8 mouse cellular contexts compared by ENCODE assay signal in genomic region chr16:89773657-89774552, GRCm38 (mm10).
A peak's percentile ranks its signal among the peaks of the same experiment; 100 is the strongest.
DNase-seq lines count a peak whose midpoint lies in the region; ATAC-seq and TF ChIP-seq lines count a peak whose summit lies in the region.

No protein-coding gene starts in this region.

- H3K27me3 ChIP-seq in embryonic facial prominence, embryonic 15.5 days: no peaks in the 10 kb centered on the region
- no peaks in the 10 kb centered on the region for H3K27me3 ChIP-seq in heart, embryonic 12.5 days (replicated peaks)
- no peaks in the 10 kb centered on the region for H3K27me3 ChIP-seq in kidney, postnatal 0 days (ENCODE audit: insufficient read depth, low read length)
- H3K27me3 ChIP-seq in liver, embryonic 11.5 days (replicated peaks; ENCODE audit: control insufficient read depth, insufficient read depth, low read length): peaks cover 3% of the 10 kb centered on the region; the same call in 1 of the 2 replicates
- no peaks in the 10 kb centered on the region for H3K27me3 ChIP-seq in stomach, embryonic 14.5 days (ENCODE audit: control insufficient read depth, insufficient read depth, low read length)

- H3K9me3 ChIP-seq in embryonic facial prominence, embryonic 15.5 days (replicated peaks): peaks cover 3% of the 10 kb centered on the region; the same call in 1 of the 2 replicates
- H3K9me3 ChIP-seq in heart, embryonic 12.5 days (replicated peaks): peaks cover 15% of the 10 kb centered on the region
- no peaks in the 10 kb centered on the region for H3K9me3 ChIP-seq in kidney, postnatal 0 days (replicated peaks; ENCODE audit: low read length)
- peaks cover 6% of the 10 kb centered on the region; the same call in 1 of the 2 replicates for H3K9me3 ChIP-seq in liver, embryonic 11.5 days (ENCODE audit: control insufficient read depth, low read length)
- H3K9me3 ChIP-seq in stomach, embryonic 14.5 days (ENCODE audit: control insufficient read depth, low read depth, low read length): peaks cover 12% of the 10 kb centered on the region

- DNase-seq in 416B (ENCODE audit: low read depth): peak; percentile 88
- peak; percentile 95 for DNase-seq in kidney, postnatal 0 days (ENCODE audit: low spot score)
- DNase-seq in liver, embryonic 11.5 days (ENCODE audit: low spot score): peak; percentile 84
- peak; percentile 86 for DNase-seq in naive thymus-derived CD4-positive, alpha-beta T cell, adult 2 months (ENCODE audit: low read depth)

- H3K27ac ChIP-seq in bone marrow, adult 2 months (ENCODE audit: control insufficient read depth, insufficient read depth, low read depth, low read length, poor library complexity): no peak overlapping the region
- 0 out of 2 replicates have a peak overlapping the region, but pooled peaks have one; percentile 44 for H3K27ac ChIP-seq in embryonic facial prominence, embryonic 15.5 days (replicated peaks)
- no peak overlapping the region for H3K27ac ChIP-seq in heart, embryonic 12.5 days (ENCODE audit: poor library complexity, severe bottlenecking)
- H3K27ac ChIP-seq in kidney, postnatal 0 days: no peak overlapping the region
- H3K27ac ChIP-seq in liver, embryonic 11.5 days (ENCODE audit: low read depth, low read length): no peak overlapping the region
- H3K27ac ChIP-seq in stomach, embryonic 14.5 days (ENCODE audit: low read length): no peak overlapping the region

- no peaks in the 10 kb centered on the region for H3K36me3 ChIP-seq in embryonic facial prominence, embryonic 15.5 days
- H3K36me3 ChIP-seq in heart, embryonic 12.5 days: no peaks in the 10 kb centered on the region
- H3K36me3 ChIP-seq in kidney, postnatal 0 days (ENCODE audit: insufficient read depth, low read length): no peaks in the 10 kb centered on the region
- H3K36me3 ChIP-seq in liver, embryonic 11.5 days (ENCODE audit: control insufficient read depth, insufficient read depth, low read length): no peaks in the 10 kb centered on the region
- H3K36me3 ChIP-seq in stomach, embryonic 14.5 days (ENCODE audit: control insufficient read depth, insufficient read depth, low read length): no peaks in the 10 kb centered on the region

- peak overlapping the region; percentile 53 for H3K4me3 ChIP-seq in bone marrow, adult 2 months (replicated peaks; ENCODE audit: control insufficient read depth, low read depth, low read length)
- H3K4me3 ChIP-seq in embryonic facial prominence, embryonic 15.5 days (replicated peaks): peak overlapping the region; percentile 44
- peak overlapping the region; percentile 47 for H3K4me3 ChIP-seq in heart, embryonic 12.5 days
- peak overlapping the region; percentile 32 for H3K4me3 ChIP-seq in kidney, postnatal 0 days (replicated peaks; ENCODE audit: low read depth, low read length)
- peak overlapping the region; percentile 46 for H3K4me3 ChIP-seq in liver, embryonic 11.5 days (ENCODE audit: low read depth, low read length)
- peak overlapping the region; percentile 30 for H3K4me3 ChIP-seq in stomach, embryonic 14.5 days (ENCODE audit: low read depth, low read length)

- TF ChIP-seq POLR2A in bone marrow, adult 2 months (IDR thresholded peaks at IDR 0.05; ENCODE audit: borderline replicate concordance, control insufficient read depth, low read depth, low read length): no peak

- WGBS in bone marrow, adult 2 months: 11% methylated on average over 30 of the region's 30 CpGs
- 9% methylated on average over 30 of the region's 30 CpGs for WGBS in embryonic facial prominence, embryonic 15.5 days
- 10% methylated on average over 30 of the region's 30 CpGs for WGBS in heart, embryonic 12.5 days
- WGBS in kidney, postnatal 0 days: 11% methylated on average over 30 of the region's 30 CpGs
- 10% methylated on average over 30 of the region's 30 CpGs for WGBS in liver, embryonic 11.5 days
- 9% methylated on average over 30 of the region's 30 CpGs for WGBS in stomach, embryonic 14.5 days

- H3K4me2 ChIP-seq in embryonic facial prominence, embryonic 15.5 days (replicated peaks): peak overlapping the region; percentile 92
- H3K4me2 ChIP-seq in heart, embryonic 12.5 days: peak overlapping the region; percentile 90
- peak overlapping the region; percentile 70 for H3K4me2 ChIP-seq in kidney, postnatal 0 days (ENCODE audit: low read length)
- H3K4me2 ChIP-seq in liver, embryonic 11.5 days: peak overlapping the region; percentile 90
- H3K4me2 ChIP-seq in stomach, embryonic 14.5 days (replicated peaks; ENCODE audit: low read depth, low read length): peak overlapping the region; percentile 61

- TF ChIP-seq CTCF in bone marrow, adult 2 months (IDR thresholded peaks at IDR 0.05; ENCODE audit: control insufficient read depth, insufficient read depth, low read length): peak; percentile 79
- TF ChIP-seq CTCF in kidney, postnatal 0 days (IDR thresholded peaks at IDR 0.05; ENCODE audit: low read depth): peak; percentile 91

- H3K9ac ChIP-seq in embryonic facial prominence, embryonic 15.5 days: 0 out of 2 replicates have a peak overlapping the region, but pooled peaks have one; percentile 9
- H3K9ac ChIP-seq in heart, embryonic 12.5 days: peak overlapping the region; percentile 49
- no peak overlapping the region for H3K9ac ChIP-seq in kidney, postnatal 0 days (ENCODE audit: low read depth, low read length)
- H3K9ac ChIP-seq in liver, embryonic 11.5 days (ENCODE audit: low read depth, low read length): peak overlapping the region; percentile 39; the same call in 1 of the 2 replicates
- no peak overlapping the region for H3K9ac ChIP-seq in stomach, embryonic 14.5 days (replicated peaks; ENCODE audit: low read depth, low read length)

- H3K4me1 ChIP-seq in bone marrow, adult 2 months (ENCODE audit: control insufficient read depth, insufficient read depth, low read length): peaks cover 1% of the 10 kb centered on the region; the same call in 1 of the 2 replicates
- peaks cover 4% of the 10 kb centered on the region; the same call in 1 of the 2 replicates for H3K4me1 ChIP-seq in embryonic facial prominence, embryonic 15.5 days
- H3K4me1 ChIP-seq in heart, embryonic 12.5 days (replicated peaks): no peaks in the 10 kb centered on the region
- H3K4me1 ChIP-seq in kidney, postnatal 0 days (replicated peaks; ENCODE audit: insufficient read depth, low read length): no peaks in the 10 kb centered on the region
- no peaks in the 10 kb centered on the region for H3K4me1 ChIP-seq in liver, embryonic 11.5 days (replicated peaks; ENCODE audit: control insufficient read depth, insufficient read depth, low read length)
- no peaks in the 10 kb centered on the region for H3K4me1 ChIP-seq in stomach, embryonic 14.5 days (ENCODE audit: control insufficient read depth, insufficient read depth, low read length)

- ATAC-seq in embryonic facial prominence, embryonic 15.5 days (ENCODE audit: insufficient number of reproducible peaks, low FRiP score, low TSS enrichment, low read depth): peak; percentile 71
- peak; percentile 69 for ATAC-seq in heart, embryonic 12.5 days (ENCODE audit: insufficient number of reproducible peaks, low FRiP score)
- peak; percentile 78 for ATAC-seq in kidney, postnatal 0 days (replicated peaks; ENCODE audit: low FRiP score, low read depth)
- peak; percentile 76 for ATAC-seq in liver, embryonic 11.5 days (replicated peaks; ENCODE audit: low FRiP score)
- peak; percentile 77 for ATAC-seq in stomach, embryonic 14.5 days (ENCODE audit: insufficient number of reproducible peaks, insufficient read depth, low FRiP score, low read depth)

Comparison
In these comparisons a context has a peak if more than half of its experiments do, and no peak if none do; other contexts are left out.
1. H3K9ac ChIP-seq: peak in embryonic facial prominence, embryonic 15.5 days (single experiment), heart, embryonic 12.5 days (single experiment) and liver, embryonic 11.5 days (single experiment); none in kidney, postnatal 0 days (single experiment) and stomach, embryonic 14.5 days (single experiment).
2. Peak in every context shown above with its lines, with median percentiles within 50 percentile points of each other: DNase-seq, H3K4me3 ChIP-seq, ATAC-seq and H3K4me2 ChIP-seq.